Mouse (Mus musculus): ENCODE data around the gene Pard3. TPM values are rescaled to one million over a fixed set of nuclear protein-coding genes. Genes with fewer than 3 reads are reported as not detected.

Gene Pard3
- total RNA-seq, 2 experiments from 2014 or later, result not detected

- no peak for ATAC-seq (replicated peaks; ENCODE audit: low FRiP score, low TSS enrichment, poor library complexity, severe bottlenecking)
These were observed 307.7 kb downstream of the Pard3 start for GRCm38 (mm10) chr8:127371326-127371949.

GRCm38 (mm10) chr8:127377775-127378174 lies 314.1 kb downstream of the Pard3 start:
- no peak for ATAC-seq (replicated peaks; ENCODE audit: low FRiP score, low TSS enrichment, poor library complexity, severe bottlenecking)

GRCm38 (mm10) chr8:127378994-127379858 lies 315.5 kb downstream of the Pard3 start:
- ATAC-seq (replicated peaks; ENCODE audit: low FRiP score, low TSS enrichment, poor library complexity, severe bottlenecking), result no peak

GRCm38 (mm10) chr8:127381259-127381658 lies 317.6 kb downstream of the Pard3 start:
- no peak for ATAC-seq (replicated peaks; ENCODE audit: low FRiP score, low TSS enrichment, poor library complexity, severe bottlenecking)

- no peak for ATAC-seq (replicated peaks; ENCODE audit: low FRiP score, low TSS enrichment, poor library complexity, severe bottlenecking)
These were observed 329.0 kb downstream of the Pard3 start for GRCm38 (mm10) chr8:127392700-127393099.

- no peak for ATAC-seq (replicated peaks; ENCODE audit: low FRiP score, low TSS enrichment, poor library complexity, severe bottlenecking)
These were observed 331.8 kb downstream of the Pard3 start for GRCm38 (mm10) chr8:127395488-127395887.

- ATAC-seq (replicated peaks; ENCODE audit: low FRiP score, low TSS enrichment, poor library complexity, severe bottlenecking), result no peak
These were observed 342.1 kb downstream of the Pard3 start for GRCm38 (mm10) chr8:127405815-127406214.

- ATAC-seq (replicated peaks; ENCODE audit: low FRiP score, low TSS enrichment, poor library complexity, severe bottlenecking), result no peak
These were observed 346.9 kb downstream of the Pard3 start for GRCm38 (mm10) chr8:127410606-127411005.

GRCm38 (mm10) chr8:127411190-127411848 lies 347.6 kb downstream of the Pard3 start:
- no peak for ATAC-seq (replicated peaks; ENCODE audit: low FRiP score, low TSS enrichment, poor library complexity, severe bottlenecking)

- ATAC-seq (replicated peaks; ENCODE audit: low FRiP score, low TSS enrichment, poor library complexity, severe bottlenecking), result no peak
These were observed 359.3 kb downstream of the Pard3 start for GRCm38 (mm10) chr8:127423021-127423420.

- no peak for ATAC-seq (replicated peaks; ENCODE audit: low FRiP score, low TSS enrichment, poor library complexity, severe bottlenecking)
These were observed 360.7 kb downstream of the Pard3 start for GRCm38 (mm10) chr8:127424211-127424916.

GRCm38 (mm10) chr8:127426857-127427256 lies 363.2 kb downstream of the Pard3 start:
- 0 out of 2 replicates have a peak, but pooled peaks have one; percentile 15 for ATAC-seq (replicated peaks; ENCODE audit: low FRiP score, low TSS enrichment, poor library complexity, severe bottlenecking)

GRCm38 (mm10) chr8:127428004-127428403 lies 364.3 kb downstream of the Pard3 start:
- ATAC-seq (replicated peaks; ENCODE audit: low FRiP score, low TSS enrichment, poor library complexity, severe bottlenecking), result no peak

GRCm38 (mm10) chr8:127431236-127431635 lies 367.5 kb downstream of the Pard3 start:
- ATAC-seq (replicated peaks; ENCODE audit: low FRiP score, low TSS enrichment, poor library complexity, severe bottlenecking), result no peak

GRCm38 (mm10) chr8:127435975-127436374 lies 372.3 kb downstream of the Pard3 start:
- no peak for ATAC-seq (replicated peaks; ENCODE audit: low FRiP score, low TSS enrichment, poor library complexity, severe bottlenecking)

GRCm38 (mm10) chr8:127437613-127438235 lies 374.0 kb downstream of the Pard3 start:
- ATAC-seq (replicated peaks; ENCODE audit: low FRiP score, low TSS enrichment, poor library complexity, severe bottlenecking), result no peak

GRCm38 (mm10) chr8:127438625-127439391 lies 375.1 kb downstream of the Pard3 start:
- ATAC-seq (replicated peaks; ENCODE audit: low FRiP score, low TSS enrichment, poor library complexity, severe bottlenecking), result peak; percentile 79

- ATAC-seq (replicated peaks; ENCODE audit: low FRiP score, low TSS enrichment, poor library complexity, severe bottlenecking), result no peak
These were observed 375.9 kb downstream of the Pard3 start for GRCm38 (mm10) chr8:127439392-127440160.

All from megakaryocyte-erythroid progenitor cell, adult 5-6 weeks (primary cell).